Mouse (Mus musculus) ES-Bruce4 (cell line): ENCODE measurements around the gene Ptgfrn. TPM values are rescaled to one million over a fixed set of nuclear protein-coding genes. Genes with fewer than 3 reads are reported as not detected.

ENCODE experiments used
- H3K27ac ChIP-seq: 2 replicates; pipeline ENCODE4 v1.5.1; 2012; ENCODE audit warnings: low read length, inconsistent platforms; ENCODE audit not compliant: insufficient read depth
- H3K27me3 ChIP-seq: 2 replicates; pipeline ENCODE4 v1.6.1; 2012; ENCODE audit warnings: mild to moderate bottlenecking, low read length, inconsistent platforms; ENCODE audit not compliant: control insufficient read depth, poor library complexity, insufficient read depth, severe bottlenecking
- H3K36me3 ChIP-seq: 2 replicates; pipeline ENCODE4 v1.6.1; 2012; ENCODE audit warnings: inconsistent platforms, mild to moderate bottlenecking, low read length, moderate library complexity; ENCODE audit not compliant: control insufficient read depth, poor library complexity, insufficient read depth, severe bottlenecking
- H3K4me1 ChIP-seq: one replicate; pipeline ENCODE4 v1.8.1; 2011; ENCODE audit warnings: low read length; ENCODE audit not compliant: control insufficient read depth, insufficient read depth
- H3K4me3 ChIP-seq: 2 replicates; pipeline ENCODE4 v1.5.1; 2011; ENCODE audit warnings: low read depth, mild to moderate bottlenecking, low read length
- H3K9ac ChIP-seq: 2 replicates; pipeline ENCODE4 v1.6.1; 2012; ENCODE audit warnings: low read depth, mild to moderate bottlenecking, inconsistent platforms; ENCODE audit not compliant: poor library complexity, severe bottlenecking
- H3K9me3 ChIP-seq: replicated peaks from 2 replicates; pipeline ENCODE4 v1.6.1; 2012; ENCODE audit warnings: mild to moderate bottlenecking, low read length, inconsistent platforms; ENCODE audit not compliant: control insufficient read depth, poor library complexity, insufficient read depth, severe bottlenecking
- CTCF ChIP-seq: IDR thresholded peaks from one replicate; pipeline ENCODE4 v1.8.1; 2011; ENCODE audit warnings: low read depth, low read length
- EP300 ChIP-seq: IDR thresholded peaks from 2 replicates; pipeline ENCODE4 v1.6.1; 2011; ENCODE audit warnings: low read depth, low read length; ENCODE audit not compliant: insufficient read depth
- POLR2A ChIP-seq: IDR thresholded peaks from one replicate; pipeline ENCODE4 v1.8.1; 2011; ENCODE audit warnings: low read length; ENCODE audit not compliant: insufficient read depth
- polyA plus RNA-seq: library from polyadenylated mRNA; stranded (reverse); fragments of >200 nt; gene quantifications from 2 replicates; pipeline ENCODE4 v1.2.4, GENCODE M21; 2011; ENCODE audit warnings: low read depth; ENCODE audit not compliant: missing spikeins, insufficient read depth, insufficient read length

Gene Ptgfrn
- polyA plus RNA-seq, 1 experiment, result 60.7 TPM

- Histone ChIP-seq H3K4me1 (no peaks in the 10 kb centered on the region), H3K4me3 (no peak overlapping the region), H3K9ac (no peak overlapping the region), H3K27ac (no peak overlapping the region), H3K9me3 (no peaks in the 10 kb centered on the region), H3K27me3 (no peaks in the 10 kb centered on the region), H3K36me3 (no peaks in the 10 kb centered on the region)
- TF ChIP-seq CTCF (no peak), POLR2A (no peak), EP300 (no peak)
Observed at GRCm38 (mm10) chr3:101011203-101011600, 98.9 kb downstream of the Ptgfrn start.

GRCm38 (mm10) chr3:101010589-101011202 is 99.4 kb downstream of the Ptgfrn start:
- TF ChIP-seq CTCF, result no peak
- TF ChIP-seq POLR2A, result no peak
- no peak for TF ChIP-seq EP300
- H3K27me3 ChIP-seq, result no peaks in the 10 kb centered on the region
- no peak overlapping the region for H3K9ac ChIP-seq
- no peaks in the 10 kb centered on the region for H3K36me3 ChIP-seq
- no peaks in the 10 kb centered on the region for H3K4me1 ChIP-seq
- H3K4me3 ChIP-seq, result no peak overlapping the region
- no peak overlapping the region for H3K27ac ChIP-seq
- no peaks in the 10 kb centered on the region for H3K9me3 ChIP-seq

- Histone ChIP-seq H3K27ac (no peak overlapping the region), H3K36me3 (no peaks in the 10 kb centered on the region), H3K4me1 (no peaks in the 10 kb centered on the region), H3K27me3 (no peaks in the 10 kb centered on the region), H3K9ac (no peak overlapping the region), H3K4me3 (no peak overlapping the region), H3K9me3 (no peaks in the 10 kb centered on the region)
- TF ChIP-seq CTCF (no peak), POLR2A (no peak)
Observed at GRCm38 (mm10) chr3:101007112-101007782, 102.8 kb downstream of the Ptgfrn start.

GRCm38 (mm10) chr3:101005392-101005791 is 104.7 kb downstream of the Ptgfrn start:
- H3K9me3 ChIP-seq, result no peaks in the 10 kb centered on the region
- H3K9ac ChIP-seq, result no peak overlapping the region
- H3K36me3 ChIP-seq, result no peaks in the 10 kb centered on the region
- H3K27me3 ChIP-seq, result no peaks in the 10 kb centered on the region
- H3K4me3 ChIP-seq, result no peak overlapping the region
- H3K4me1 ChIP-seq, result no peaks in the 10 kb centered on the region
- no peak for TF ChIP-seq POLR2A
- no peak overlapping the region for H3K27ac ChIP-seq

- Histone ChIP-seq H3K27me3 (no peaks in the 10 kb centered on the region), H3K27ac (no peak overlapping the region), H3K9ac (no peak overlapping the region), H3K9me3 (no peaks in the 10 kb centered on the region), H3K4me1 (no peaks in the 10 kb centered on the region), H3K4me3 (no peak overlapping the region), H3K36me3 (no peaks in the 10 kb centered on the region)
- no peak for TF ChIP-seq EP300
- no peak for TF ChIP-seq CTCF
- no peak for TF ChIP-seq POLR2A
Observed at GRCm38 (mm10) chr3:101003575-101004356, 106.3 kb downstream of the Ptgfrn start.

GRCm38 (mm10) chr3:100999732-101000131 is 110.3 kb downstream of the Ptgfrn start:
- Histone ChIP-seq H3K9me3 (no peaks in the 10 kb centered on the region), H3K9ac (no peak overlapping the region), H3K27me3 (no peaks in the 10 kb centered on the region), H3K4me1 (no peaks in the 10 kb centered on the region), H3K36me3 (no peaks in the 10 kb centered on the region), H3K27ac (no peak overlapping the region), H3K4me3 (no peak overlapping the region)
- TF ChIP-seq CTCF (no peak), POLR2A (no peak)
